Mouse (Mus musculus) kidney, postnatal 4 days (tissue): ENCODE measurements around the gene Notch4.

ENCODE experiments used
- DNase-seq, 2 experiments: peaks; one replicate each; pipeline ENCODE4 v3.0.0; 2021; ENCODE audit warnings: mixed read lengths in 2 of 2

The Notch4 gene

GRCm38 (mm10) chr17:34627943-34628643 lies 64.0 kb downstream of the Notch4 start, which contains the start of gene Ppt2:
Ppt2 (minus strand) TSS chr17:34628510.
- DNase-seq, result peak; percentile 65 to 77

GRCm38 (mm10) chr17:34628644-34628967 lies 64.5 kb downstream of the Notch4 start:
- DNase-seq, result peak in 1 of 2 experiments; percentile 30

DNA sequence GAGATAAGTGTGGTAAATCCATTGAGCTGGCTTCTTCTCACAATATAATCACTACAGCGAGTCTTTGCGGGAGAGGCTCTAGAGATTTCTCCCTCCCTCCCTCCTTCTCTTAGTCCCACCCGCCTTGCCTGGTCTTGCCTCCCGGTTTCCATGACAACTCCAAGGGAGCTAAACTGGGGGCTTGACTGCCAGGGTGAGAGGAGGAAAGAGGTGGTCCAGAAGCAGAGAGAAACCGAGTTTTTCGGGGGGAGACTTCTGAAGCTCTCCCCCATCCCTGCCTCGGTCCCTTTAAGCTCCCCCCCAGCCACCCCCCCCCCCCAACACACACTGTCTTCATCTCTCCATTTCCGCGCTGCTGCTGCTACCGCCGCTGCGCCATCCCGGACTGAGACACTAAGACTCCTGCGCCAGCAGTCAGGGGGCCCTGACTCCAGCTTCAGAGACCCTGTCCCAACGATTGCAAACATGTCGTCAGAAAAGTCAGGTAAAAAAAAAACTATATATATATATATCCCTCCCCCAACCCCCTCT lies 65.2 kb downstream of the Notch4 start, which contains the start of gene Prrt1:
Gene Prrt1 (plus strand): TSS at position 313 of the 531 bp plus-strand sequence.
- no peak for DNase-seq

DNA sequence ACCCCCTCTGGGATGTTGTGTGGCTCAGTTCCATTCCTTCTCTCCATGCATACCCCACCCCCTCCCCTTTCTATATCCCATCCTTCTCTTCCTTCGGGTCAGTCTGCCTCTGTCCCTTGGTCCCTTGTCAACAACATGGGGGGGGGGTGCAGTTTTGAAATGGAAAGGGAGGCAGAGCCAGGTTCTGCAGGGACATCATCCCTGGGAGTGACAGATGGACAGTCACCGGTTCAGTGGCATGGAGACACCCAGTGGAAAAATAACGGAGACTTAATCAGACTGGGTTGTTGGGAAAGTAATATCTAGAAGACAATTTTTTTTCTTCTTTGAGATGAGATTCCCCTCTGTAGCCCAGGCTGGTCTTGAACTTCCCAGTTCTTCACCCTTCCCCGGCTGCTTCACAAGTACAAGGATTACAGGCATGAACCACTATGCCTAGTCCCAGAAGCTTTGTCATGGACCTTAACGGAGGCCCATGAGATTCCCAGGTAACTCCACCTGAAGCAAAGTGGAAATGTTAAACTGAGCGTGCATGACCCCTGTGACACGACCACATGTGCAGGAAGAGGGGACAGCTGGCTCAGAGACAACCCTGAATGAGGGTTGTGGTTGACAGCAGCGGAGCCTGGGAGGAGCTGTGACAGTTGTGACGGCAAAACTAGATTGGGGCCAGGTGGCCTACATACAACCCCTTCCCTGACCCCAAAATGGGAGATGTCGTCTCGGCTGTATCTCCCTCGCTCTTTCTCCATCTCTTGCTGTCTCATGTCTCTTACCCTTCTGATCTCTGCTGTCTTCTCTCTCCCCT lies 65.9 kb downstream of the Notch4 start:
- DNase-seq, result no peak

DNA sequence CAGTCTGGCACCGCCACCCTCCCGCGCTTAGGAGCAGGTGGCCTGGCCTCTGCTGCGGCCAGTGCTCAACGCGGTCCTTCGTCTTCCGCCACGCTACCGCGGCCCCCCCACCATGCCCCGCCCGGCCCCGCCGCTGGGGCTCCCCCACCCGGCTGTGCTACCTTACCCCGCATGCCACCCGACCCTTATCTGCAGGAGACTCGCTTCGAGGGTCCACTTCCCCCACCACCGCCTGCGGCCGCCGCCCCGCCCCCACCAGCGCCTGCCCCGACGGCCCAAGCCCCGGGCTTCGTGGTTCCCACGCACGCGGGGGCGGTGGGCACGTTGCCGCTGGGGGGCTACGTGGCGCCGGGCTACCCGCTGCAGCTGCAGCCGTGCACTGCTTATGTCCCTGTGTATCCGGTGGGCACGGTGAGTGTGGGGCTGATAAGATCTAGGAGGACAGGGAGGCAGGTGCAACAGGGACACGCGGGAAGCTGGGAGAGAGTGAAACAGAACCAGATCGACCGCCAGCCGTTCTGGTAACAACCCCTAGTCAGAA lies 66.8 kb downstream of the Notch4 start:
- DNase-seq, result peak in 1 of 2 experiments; percentile 31

DNA sequence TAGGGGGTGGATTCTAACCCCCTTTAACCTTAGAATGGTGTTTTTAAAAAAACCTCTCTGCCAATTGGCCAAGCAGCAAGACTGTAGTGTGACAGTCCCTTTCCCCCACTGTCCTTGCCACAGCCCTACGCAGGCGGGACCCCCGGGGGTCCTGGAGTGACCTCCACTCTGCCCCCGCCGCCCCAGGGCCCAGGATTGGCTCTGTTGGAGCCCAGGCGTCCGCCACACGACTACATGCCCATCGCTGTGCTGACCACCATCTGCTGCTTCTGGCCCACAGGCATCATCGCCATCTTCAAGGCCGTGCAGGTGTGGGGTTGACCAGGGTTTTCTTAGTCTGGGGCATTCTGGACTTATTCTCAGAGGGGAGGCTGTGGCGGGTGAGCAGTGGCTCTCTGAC lies 67.6 kb downstream of the Notch4 start:
- peak in 1 of 2 experiments; percentile 26 for DNase-seq

- DNase-seq, result peak; percentile 85 to 89
Observed at GRCm38 (mm10) chr17:34632261-34632691, 68.2 kb downstream of the Notch4 start.

GRCm38 (mm10) chr17:34635671-34636070 lies 71.6 kb downstream of the Notch4 start:
- DNase-seq, result no peak

DNA sequence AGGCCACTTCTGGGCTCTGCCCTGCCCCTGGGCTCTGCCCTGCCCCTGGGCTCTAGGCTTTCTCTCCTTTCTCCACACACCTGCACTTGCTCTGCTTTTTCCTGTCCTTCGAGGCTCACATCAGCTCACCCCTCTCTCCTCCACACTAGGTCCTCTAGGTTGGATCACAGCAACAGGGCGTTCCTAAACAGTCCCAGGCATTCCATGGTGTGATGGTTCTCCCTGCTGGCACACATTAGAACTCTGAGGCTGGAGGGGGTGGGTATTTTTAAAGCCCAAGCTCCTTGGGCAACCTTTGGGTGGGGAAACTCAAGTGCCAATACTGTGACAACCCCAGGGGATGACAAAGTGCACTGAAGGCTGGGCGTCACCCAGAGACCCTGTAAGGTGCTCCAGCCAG lies 73.4 kb downstream of the Notch4 start:
- DNase-seq, result no peak
